ENCODE assay signal across 9 mouse cellular contexts in genomic region chr8:45885775-45886174, GRCm38 (mm10). TPM values are rescaled to one million over a fixed set of nuclear protein-coding genes. Genes with fewer than 3 reads are reported as not detected.
DNase-seq lines count a peak whose midpoint lies in the region; ATAC-seq lines count a peak whose summit lies in the region.
"Had no signal": no experiment of that assay in that cellular context is flagged by ENCODE, and none has a peak within 500 bp of the region (broad histone marks: within the 10 kb centered on the region; RNA-seq: fewer than 3 reads in every experiment).

No protein-coding gene starts in this region.

- no peaks in the 10 kb centered on the region for H3K4me1 ChIP-seq in liver, embryonic 11.5 days (replicated peaks; ENCODE audit: control insufficient read depth, insufficient read depth, low read length)
- H3K4me1 ChIP-seq in liver, embryonic 15.5 days (replicated peaks), result no peaks in the 10 kb centered on the region

- no peak overlapping the region for H3K9ac ChIP-seq in liver, embryonic 11.5 days (ENCODE audit: low read depth, low read length)
- H3K9ac ChIP-seq in liver, embryonic 15.5 days, result no peak overlapping the region

- peak overlapping the region; percentile 66 for H3K4me2 ChIP-seq in liver, embryonic 11.5 days
- peak overlapping the region; percentile 48 for H3K4me2 ChIP-seq in liver, embryonic 15.5 days

- no peak for DNase-seq in liver, embryonic 11.5 days (ENCODE audit: low spot score)
- no peak for DNase-seq in liver
- DNase-seq in gastrocnemius, postnatal 14 days, result peak; percentile 26
- DNase-seq in splenic B cell, adult 2 months (ENCODE audit: low read depth, low spot score), result peak; percentile 40
- DNase-seq in urinary bladder, postnatal 25 days (ENCODE audit: low spot score), result no peak
- DNase-seq in thymus, postnatal 14 days, result no peak

- H3K9me3 ChIP-seq in liver, embryonic 11.5 days (ENCODE audit: control insufficient read depth, low read length), result no peaks in the 10 kb centered on the region
- no peaks in the 10 kb centered on the region for H3K9me3 ChIP-seq in liver, embryonic 15.5 days (replicated peaks)
- H3K9me3 ChIP-seq: megakaryocyte, embryonic 14.5 days had no signal

- peak overlapping the region; percentile 36 for H3K4me3 ChIP-seq in liver, embryonic 11.5 days (ENCODE audit: low read depth, low read length)
- H3K4me3 ChIP-seq in liver, embryonic 15.5 days (replicated peaks), result peak overlapping the region; percentile 11

- no peaks in the 10 kb centered on the region for H3K36me3 ChIP-seq in liver, embryonic 11.5 days (ENCODE audit: control insufficient read depth, insufficient read depth, low read length)
- no peaks in the 10 kb centered on the region for H3K36me3 ChIP-seq in liver, embryonic 15.5 days (replicated peaks)
- H3K36me3 ChIP-seq in splenic B cell, adult 2 months (ENCODE audit: control insufficient read depth, insufficient read depth, low read length, poor library complexity, severe bottlenecking), result no peaks in the 10 kb centered on the region

- peaks cover 9% of the 10 kb centered on the region for H3K27me3 ChIP-seq in liver, embryonic 11.5 days (replicated peaks; ENCODE audit: control insufficient read depth, insufficient read depth, low read length)
- H3K27me3 ChIP-seq in liver, embryonic 15.5 days, result peaks cover 17% of the 10 kb centered on the region
- H3K27me3 ChIP-seq in splenic B cell, adult 2 months (ENCODE audit: control insufficient read depth, insufficient read depth, low read length, poor library complexity, severe bottlenecking), result no peaks in the 10 kb centered on the region; the same call in 1 of the 2 replicates

- no peak for ATAC-seq in liver, embryonic 11.5 days (replicated peaks; ENCODE audit: low FRiP score)
- no peak for ATAC-seq in liver, embryonic 15.5 days (ENCODE audit: insufficient read depth)
- no peak for ATAC-seq in erythroblast, adult 5-6 weeks (replicated peaks; ENCODE audit: low FRiP score, poor library complexity, severe bottlenecking)

- intact Hi-C loops in gastrocnemius, postnatal 14 days (cut with DNase I; ENCODE audit: low total_unique reads), result loop anchor here (10.0 kb wide), 1 partner anchor 61 kb away; no protein-coding TSS in a partner anchor

- H3K27ac ChIP-seq in liver, embryonic 11.5 days (ENCODE audit: low read depth, low read length), result no peak overlapping the region
- no peak overlapping the region for H3K27ac ChIP-seq in liver, embryonic 15.5 days (replicated peaks)

- WGBS in liver, embryonic 11.5 days, result 36% methylated on average over 2 of the region's 2 CpGs
- 27% methylated on average over 2 of the region's 2 CpGs for WGBS in liver, embryonic 15.5 days (ENCODE audit: insufficient replicate concordance)

RNA-seq across cellular contexts. Expression of gene Pdlim3, which starts 0.5 kb away (rescaled TPM):
- 7.7 and 8.3 TPM in 2 replicates for polyA plus RNA-seq in liver, embryonic 11.5 days (2014; fragmentation: Nextera tagmentation; extraction: Ambion mirVana)
- total RNA-seq in gastrocnemius, postnatal 14 days (2021), result 100 to 1,000 TPM; 440 to 576 TPM
- 3.6 and 4.4 TPM in 2 replicates for polyA plus RNA-seq in liver, embryonic 15.5 days (2015; fragmentation: Nextera tagmentation; extraction: Ambion mirVana)
- total RNA-seq in erythroblast, adult 5-6 weeks (2015; ENCODE audit: low replicate concordance), result not detected in 2 replicates
- total RNA-seq in erythroblast, adult 5-6 weeks (2017; ENCODE audit: low replicate concordance), result 0.26 TPM in 1 of 2 replicates, not detected in the other

RNA-seq across cellular contexts. Expression of gene Ccdc110, which starts 48.6 kb away (rescaled TPM):
- polyA plus RNA-seq in liver, embryonic 11.5 days (2014; fragmentation: Nextera tagmentation; extraction: Ambion mirVana), result not detected in 2 replicates
- total RNA-seq in gastrocnemius, postnatal 14 days (2021), result not detected
- polyA plus RNA-seq in liver, embryonic 15.5 days (2015; fragmentation: Nextera tagmentation; extraction: Ambion mirVana), result not detected in 2 replicates
- not detected in 2 replicates for total RNA-seq in erythroblast, adult 5-6 weeks (2015; ENCODE audit: low replicate concordance)
- total RNA-seq in erythroblast, adult 5-6 weeks (2017; ENCODE audit: low replicate concordance), result not detected in 2 replicates

Comparison
In these comparisons a context has a peak if more than half of its experiments do, and no peak if none do; other contexts are left out.
1. DNase-seq: peak in gastrocnemius, postnatal 14 days (single experiment) and splenic B cell, adult 2 months (single experiment); none in liver, embryonic 11.5 days (single experiment), liver (single experiment), urinary bladder, postnatal 25 days (single experiment) and thymus, postnatal 14 days (single experiment).
2. RNA of gene Pdlim3, which starts 0.5 kb away (total RNA-seq): 440 to 576 TPM in gastrocnemius, postnatal 14 days; 0.26 TPM in erythroblast, adult 5-6 weeks; every median in the first group is over 100 times any median in the second.